Mouse (Mus musculus) gastrocnemius, postnatal 10 days (tissue): ENCODE measurements around the gene Srrd. TPM values are rescaled to one million over a fixed set of nuclear protein-coding genes. Genes with fewer than 3 reads are reported as not detected.
A peak's percentile ranks its signal among the peaks of the same experiment; 100 is the strongest.

Experiments used
- DNase-seq: peaks from one replicate; pipeline ENCODE4 v3.0.0; 2021; ENCODE audit warnings: mixed read lengths
- long read RNA-seq, 2 experiments: library from polyadenylated mRNA; stranded (forward); transcript quantifications; one replicate each; pipeline ENCODE4 v2.0.0; 2021
- total RNA-seq, 2 experiments: library from RNA; stranded (reverse); gene quantifications; 2 replicates each; pipeline ENCODE4 v1.2.3; 2021

Srrd gene
- 1 to 10 TPM; 4.7 to 5.0 TPM for total RNA-seq
- long read RNA-seq, experiment 1, partial matches to known transcripts: 2 of 5 reads
- long read RNA-seq, experiment 1, other reads (novel, unspliced or antisense): 2 of 5 reads
- long read RNA-seq, experiment 2, partial matches to known transcripts: 0 of 4 reads
- long read RNA-seq, experiment 2, other reads (novel, unspliced or antisense): 2 of 4 reads

- peak; percentile 87 for DNase-seq
Observed at GRCm38 (mm10) chr5:112342463-112343204, at the start of gene Srrd, which contains the start of gene Hps4. TSS of gene Srrd (minus strand) at chr5:112343040. TSS of gene Hps4 (plus strand) at chr5:112343083.

GRCm38 (mm10) chr5:112391676-112392323 is 49.0 kb upstream of the Srrd start:
- no peak for DNase-seq

- no peak for DNase-seq
Observed at GRCm38 (mm10) chr5:112391002-112391401, 48.2 kb upstream of the Srrd start.

- no peak for DNase-seq
Observed at GRCm38 (mm10) chr5:112389352-112389751, 46.5 kb upstream of the Srrd start.

DNA sequence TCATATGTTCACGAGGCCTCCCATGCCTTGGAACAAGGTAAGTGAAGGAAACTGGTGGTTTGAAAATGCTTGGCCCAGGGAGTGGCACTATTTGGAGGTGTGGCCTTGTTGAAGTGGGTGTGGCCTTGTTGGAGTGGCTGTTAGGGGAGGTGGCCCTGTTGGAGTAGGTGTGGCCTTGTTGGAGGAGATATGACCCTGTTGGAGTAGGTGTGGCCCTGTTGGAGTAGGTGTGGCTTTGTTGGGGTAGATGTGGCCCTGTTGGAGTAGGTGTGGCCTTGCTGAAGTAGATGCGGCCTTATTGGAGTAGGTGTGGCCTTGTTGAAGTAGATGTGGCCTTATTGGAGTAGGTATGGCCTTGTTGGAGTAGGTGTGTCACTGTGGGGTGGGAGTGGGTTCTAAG is 43.1 kb upstream of the Srrd start:
- no peak for DNase-seq

- no peak for DNase-seq
Observed at GRCm38 (mm10) chr5:112384805-112385472, 42.1 kb upstream of the Srrd start.

DNA sequence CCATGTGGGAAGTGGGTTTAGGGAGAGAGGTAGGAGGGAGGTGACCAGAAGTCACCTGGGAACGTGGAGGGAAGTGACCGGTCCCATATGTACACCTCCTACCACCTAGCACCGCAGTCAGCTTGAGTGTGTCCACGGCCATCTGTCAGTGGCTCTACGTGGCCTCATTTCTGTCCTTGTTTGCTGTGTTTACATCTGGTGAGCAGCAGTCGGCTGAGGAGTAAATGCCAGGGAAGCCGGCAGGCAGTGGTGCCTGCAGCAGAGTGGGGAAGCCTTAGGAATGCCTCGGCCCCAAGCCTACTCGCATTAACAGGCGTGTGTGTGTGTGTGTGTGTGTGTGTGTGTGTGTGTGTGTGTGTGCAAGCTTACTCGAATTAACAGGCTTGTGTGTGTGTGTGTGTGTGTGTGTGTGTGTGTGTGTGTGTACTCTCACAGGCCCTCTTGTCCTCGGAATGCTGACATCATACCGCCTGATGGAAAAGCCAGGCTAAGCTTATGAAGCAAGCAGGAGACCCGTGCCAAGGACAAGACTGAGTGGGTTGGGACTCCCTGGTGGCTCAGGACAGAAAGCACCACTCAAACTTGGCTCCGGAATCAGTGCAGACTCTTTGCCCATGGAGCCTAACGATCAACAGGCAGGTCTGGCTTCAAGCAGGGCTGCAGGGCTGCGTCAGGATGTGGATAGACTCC is 39.9 kb upstream of the Srrd start:
- DNase-seq: no peak

DNA sequence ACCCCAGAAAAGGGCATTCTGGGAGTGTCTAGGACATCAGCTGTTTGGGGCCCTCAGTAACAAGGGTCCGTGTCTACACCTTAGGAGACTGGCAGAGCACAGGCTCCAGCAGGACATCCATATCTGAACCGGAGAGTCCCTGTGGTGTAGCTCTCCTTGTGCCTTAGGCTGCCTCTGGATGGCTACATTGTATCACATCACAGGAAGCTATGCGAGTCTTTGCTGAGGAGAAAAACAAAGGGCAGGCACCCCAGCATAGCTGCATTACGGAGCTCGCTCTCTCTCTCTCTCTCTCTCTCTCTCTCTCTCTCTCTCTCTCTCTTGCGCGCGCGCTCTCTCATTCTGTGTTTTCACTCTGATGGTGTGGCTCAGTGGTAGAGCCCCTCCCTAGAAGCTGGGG is 39.2 kb upstream of the Srrd start:
- no peak for DNase-seq

DNA sequence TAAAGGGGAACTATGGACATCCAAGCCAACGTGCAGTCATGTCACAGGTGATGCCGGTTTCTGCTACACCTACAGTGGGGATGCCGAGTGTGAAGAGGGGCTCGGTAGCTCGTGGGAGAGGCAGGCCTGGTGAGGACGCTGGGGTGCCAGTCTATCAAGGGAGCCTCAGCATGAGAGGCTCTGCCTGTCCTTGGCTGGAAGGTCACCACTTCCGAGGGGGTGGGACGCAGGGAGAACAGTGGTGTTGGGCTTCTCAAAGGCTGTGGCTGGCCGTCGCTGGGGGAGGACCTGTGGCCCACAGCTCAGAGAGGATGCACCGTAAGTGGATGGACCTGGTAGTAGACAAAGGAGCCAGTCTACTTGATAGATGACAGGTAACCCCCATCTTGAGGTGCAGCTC is 38.3 kb upstream of the Srrd start:
- no peak for DNase-seq

GRCm38 (mm10) chr5:112378716-112379115 is 35.9 kb upstream of the Srrd start:
- DNase-seq: no peak

GRCm38 (mm10) chr5:112377380-112377779 is 34.5 kb upstream of the Srrd start:
- no peak for DNase-seq

GRCm38 (mm10) chr5:112376111-112376510 is 33.3 kb upstream of the Srrd start:
- no peak for DNase-seq

DNA sequence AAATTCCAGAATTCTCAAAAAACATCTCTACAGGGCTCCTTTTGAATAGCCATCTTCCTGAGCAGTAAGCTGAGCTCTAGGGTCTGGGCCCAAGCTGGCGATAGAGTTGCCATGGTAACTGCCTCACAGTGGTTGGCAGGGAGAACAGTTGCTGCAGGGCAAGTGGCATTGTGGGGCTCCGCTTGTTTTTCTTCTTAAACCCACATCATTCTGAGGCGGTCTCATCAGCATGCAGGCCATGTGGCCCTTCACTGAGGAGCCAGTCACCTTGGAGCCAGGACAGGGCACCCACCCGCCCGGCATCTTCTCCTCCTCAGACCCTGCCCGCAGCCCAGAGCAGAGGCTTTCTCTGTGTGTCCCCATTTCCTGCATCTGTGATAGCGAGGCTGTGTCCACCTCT is 29.1 kb upstream of the Srrd start:
- DNase-seq: no peak

GRCm38 (mm10) chr5:112370236-112370813 is 27.5 kb upstream of the Srrd start:
- DNase-seq: no peak

GRCm38 (mm10) chr5:112369326-112369725 is 26.5 kb upstream of the Srrd start:
- no peak for DNase-seq

GRCm38 (mm10) chr5:112368666-112369065 is 25.8 kb upstream of the Srrd start:
- DNase-seq: no peak

DNA sequence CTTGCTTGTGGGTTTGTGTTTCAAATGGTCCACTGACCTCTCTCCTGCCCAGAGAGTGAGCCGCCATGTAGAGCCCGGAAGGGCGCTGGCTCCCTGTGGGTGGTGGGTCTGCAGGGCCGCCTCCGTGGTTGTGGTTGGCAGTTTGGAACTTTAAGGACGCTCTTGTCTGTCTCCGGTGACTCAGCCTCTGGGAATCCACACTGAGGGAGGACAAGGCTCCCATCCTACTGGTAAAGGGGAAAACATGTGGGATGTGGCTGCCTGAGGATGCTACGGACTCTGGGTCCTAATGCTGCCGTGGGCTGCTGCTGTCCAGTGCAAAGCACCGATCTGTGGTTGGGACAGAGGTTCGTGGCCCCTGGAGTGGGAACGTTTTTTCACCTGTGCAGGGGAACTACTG is 25.1 kb upstream of the Srrd start:
- DNase-seq: no peak

GRCm38 (mm10) chr5:112367338-112367737 is 24.5 kb upstream of the Srrd start:
- no peak for DNase-seq

GRCm38 (mm10) chr5:112366879-112367278 is 24.0 kb upstream of the Srrd start:
- no peak for DNase-seq

GRCm38 (mm10) chr5:112364184-112364797 is 21.5 kb upstream of the Srrd start:
- no peak for DNase-seq

- DNase-seq: no peak
Observed at GRCm38 (mm10) chr5:112360077-112360476, 17.2 kb upstream of the Srrd start.

- no peak for DNase-seq
Observed at GRCm38 (mm10) chr5:112359520-112359919, 16.7 kb upstream of the Srrd start.
